Mouse (Mus musculus): ENCODE measurements around the gene Ces2g. TPM values are rescaled to one million over a fixed set of nuclear protein-coding genes. Genes with fewer than 3 reads are reported as not detected.

Gene Ces2g
- 0.15 and 0.32 TPM in 2 replicates for total RNA-seq (2014; fragmentation: Nextera tagmentation)
- 0.65 and 0.88 TPM in 2 replicates for total RNA-seq (2017)

GRCm38 (mm10) chr8:104961537-104961961, at the start of gene Ces2g:
Gene Ces2g (plus strand): TSS chr8:104961718.
- no peak for ATAC-seq (replicated peaks; ENCODE audit: poor library complexity, severe bottlenecking)

GRCm38 (mm10) chr8:104925972-104926596, 35.4 kb upstream of the Ces2g start, which contains the start of gene Ces2e:
Gene Ces2e (plus strand): TSS chr8:104926260.
- ATAC-seq (replicated peaks; ENCODE audit: poor library complexity, severe bottlenecking): no peak

- ATAC-seq (replicated peaks; ENCODE audit: poor library complexity, severe bottlenecking): no peak
These were observed 34.2 kb upstream of the Ces2g start for GRCm38 (mm10) chr8:104927301-104927700.

GRCm38 (mm10) chr8:104944665-104945064, 16.9 kb upstream of the Ces2g start:
- no peak for ATAC-seq (replicated peaks; ENCODE audit: poor library complexity, severe bottlenecking)

- no peak for ATAC-seq (replicated peaks; ENCODE audit: poor library complexity, severe bottlenecking)
These were observed 14.5 kb upstream of the Ces2g start, which contains the start of gene Ces2f for GRCm38 (mm10) chr8:104947056-104947455. Gene Ces2f (plus strand): TSS chr8:104947356.

- no peak for ATAC-seq (replicated peaks; ENCODE audit: poor library complexity, severe bottlenecking)
These were observed 12.5 kb upstream of the Ces2g start for GRCm38 (mm10) chr8:104949031-104949430.

- ATAC-seq (replicated peaks; ENCODE audit: poor library complexity, severe bottlenecking): no peak
These were observed 847 bp downstream of the Ces2g start for GRCm38 (mm10) chr8:104962229-104962901.

- no peak for ATAC-seq (replicated peaks; ENCODE audit: poor library complexity, severe bottlenecking)
These were observed 1.9 kb downstream of the Ces2g start for GRCm38 (mm10) chr8:104963375-104963894.

- ATAC-seq (replicated peaks; ENCODE audit: poor library complexity, severe bottlenecking): no peak
These were observed 22.6 kb downstream of the Ces2g start for GRCm38 (mm10) chr8:104984126-104984525.

- no peak for ATAC-seq (replicated peaks; ENCODE audit: poor library complexity, severe bottlenecking)
These were observed 23.4 kb downstream of the Ces2g start for GRCm38 (mm10) chr8:104984942-104985341.

- no peak for ATAC-seq (replicated peaks; ENCODE audit: poor library complexity, severe bottlenecking)
These were observed 36.7 kb downstream of the Ces2g start for GRCm38 (mm10) chr8:104998191-104998590.

GRCm38 (mm10) chr8:104999183-104999582, 37.7 kb downstream of the Ces2g start:
- no peak for ATAC-seq (replicated peaks; ENCODE audit: poor library complexity, severe bottlenecking)

- ATAC-seq (replicated peaks; ENCODE audit: poor library complexity, severe bottlenecking): no peak
These were observed 39.1 kb downstream of the Ces2g start, which contains the start of gene Ces2h for GRCm38 (mm10) chr8:105000586-105000985. Gene Ces2h (plus strand): TSS chr8:105000853.

- no peak for ATAC-seq (replicated peaks; ENCODE audit: poor library complexity, severe bottlenecking)
These were observed 48.5 kb downstream of the Ces2g start for GRCm38 (mm10) chr8:105010000-105010399.

- no peak for ATAC-seq (replicated peaks; ENCODE audit: poor library complexity, severe bottlenecking)
These were observed 49.6 kb downstream of the Ces2g start for GRCm38 (mm10) chr8:105011136-105011535.

GRCm38 (mm10) chr8:105014391-105014790, 52.9 kb downstream of the Ces2g start:
- ATAC-seq (replicated peaks; ENCODE audit: poor library complexity, severe bottlenecking): no peak

Other genes starting within 250 kb of the Ces2g start
- not detected in 2 replicates for gene Ces2a, start 227.7 kb upstream of the Ces2g start, total RNA-seq (2014; fragmentation: Nextera tagmentation)
- gene Ces2a, start 227.7 kb upstream of the Ces2g start, total RNA-seq (2017): not detected in 2 replicates
- not detected in 2 replicates for gene Ces2b, start 130.1 kb upstream of the Ces2g start, total RNA-seq (2014; fragmentation: Nextera tagmentation)
- not detected in 2 replicates for gene Ces2b, start 130.1 kb upstream of the Ces2g start, total RNA-seq (2017)
- not detected in 2 replicates for gene Ces2c, start 114.7 kb upstream of the Ces2g start, total RNA-seq (2014; fragmentation: Nextera tagmentation)
- not detected in 2 replicates for gene Ces2c, start 114.7 kb upstream of the Ces2g start, total RNA-seq (2017)
- not detected in 2 replicates for gene Ces2e, start 35.5 kb upstream of the Ces2g start, total RNA-seq (2014; fragmentation: Nextera tagmentation)
- not detected in 2 replicates for gene Ces2e, start 35.5 kb upstream of the Ces2g start, total RNA-seq (2017)
- not detected in 2 replicates for gene Ces2f, start 14.4 kb upstream of the Ces2g start, total RNA-seq (2014; fragmentation: Nextera tagmentation)
- gene Ces2f, start 14.4 kb upstream of the Ces2g start, total RNA-seq (2017): not detected in 2 replicates
- gene Ces2h, start 39.1 kb downstream of the Ces2g start, total RNA-seq (2014; fragmentation: Nextera tagmentation): not detected in 2 replicates
- not detected in 2 replicates for gene Ces2h, start 39.1 kb downstream of the Ces2g start, total RNA-seq (2017)
- gene Ces3a, start 86.9 kb downstream of the Ces2g start, total RNA-seq (2014; fragmentation: Nextera tagmentation): not detected in 2 replicates
- not detected in 2 replicates for gene Ces3a, start 86.9 kb downstream of the Ces2g start, total RNA-seq (2017)
- not detected in 2 replicates for gene Ces3b, start 122.0 kb downstream of the Ces2g start, total RNA-seq (2014; fragmentation: Nextera tagmentation)
- gene Ces3b, start 122.0 kb downstream of the Ces2g start, total RNA-seq (2017): not detected in 2 replicates
- gene Ces4a, start 170.1 kb downstream of the Ces2g start, total RNA-seq (2014; fragmentation: Nextera tagmentation): not detected in 2 replicates
- gene Ces4a, start 170.1 kb downstream of the Ces2g start, total RNA-seq (2017): not detected in 2 replicates
- 119 and 135 TPM in 2 replicates for gene Cbfb, start 209.0 kb downstream of the Ces2g start, total RNA-seq (2014; fragmentation: Nextera tagmentation)
- 177 and 185 TPM in 2 replicates for gene Cbfb, start 209.0 kb downstream of the Ces2g start, total RNA-seq (2017)

Measured in granulocyte monocyte progenitor cell, adult 5-6 weeks (primary cell).